Mouse (Mus musculus) intestine, embryonic 14.5 days (tissue): ENCODE measurements around the gene Adgrl3. TPM values are rescaled to one million over a fixed set of nuclear protein-coding genes. Genes with fewer than 3 reads are reported as not detected.

Experiments used
- microRNA-seq: library from miRNA; unstranded; fragments of <30 nt; microRNA quantifications from one replicate; pipeline ENCODE4, GENCODE M21; 2016
- polyA plus RNA-seq: library from polyadenylated mRNA; unstranded; fragments of >200 nt; fragmentation: Nextera tagmentation; extraction: Ambion mirVana; gene quantifications from 2 replicates; pipeline ENCODE4 v1.2.1, GENCODE M21; 2014

Gene Adgrl3
- polyA plus RNA-seq, 1 experiment from 2014 or later = 13.5 TPM

Small RNA genes within 50 kb of the gene (microRNA-seq; reads per million reads assigned to microRNA genes)
- not detected for gene Gm22048
